Mouse (Mus musculus) adrenal gland, adult 8-10 months (tissue): ENCODE data around the gene Xkrx. TPM values are rescaled to one million over a fixed set of nuclear protein-coding genes. Genes with fewer than 3 reads are reported as not detected.
"Not testable (repeated sequence)": the region's sequence is repeated elsewhere in the genome, so short reads cannot be mapped to it uniquely, and the experiment has no call there.

Experiments
- DNase-seq: peaks from one replicate; pipeline ENCODE4 v3.0.0; 2022
- total RNA-seq, 4 experiments: library from RNA; stranded (reverse); gene quantifications; 2 replicates each; pipeline ENCODE4 v1.2.4; 2022

The Xkrx gene
- 1 to 10 TPM in 3 of 4 experiments, under 1 TPM in 1; 0.96 to 2.0 (median 1.4) TPM for total RNA-seq

DNA sequence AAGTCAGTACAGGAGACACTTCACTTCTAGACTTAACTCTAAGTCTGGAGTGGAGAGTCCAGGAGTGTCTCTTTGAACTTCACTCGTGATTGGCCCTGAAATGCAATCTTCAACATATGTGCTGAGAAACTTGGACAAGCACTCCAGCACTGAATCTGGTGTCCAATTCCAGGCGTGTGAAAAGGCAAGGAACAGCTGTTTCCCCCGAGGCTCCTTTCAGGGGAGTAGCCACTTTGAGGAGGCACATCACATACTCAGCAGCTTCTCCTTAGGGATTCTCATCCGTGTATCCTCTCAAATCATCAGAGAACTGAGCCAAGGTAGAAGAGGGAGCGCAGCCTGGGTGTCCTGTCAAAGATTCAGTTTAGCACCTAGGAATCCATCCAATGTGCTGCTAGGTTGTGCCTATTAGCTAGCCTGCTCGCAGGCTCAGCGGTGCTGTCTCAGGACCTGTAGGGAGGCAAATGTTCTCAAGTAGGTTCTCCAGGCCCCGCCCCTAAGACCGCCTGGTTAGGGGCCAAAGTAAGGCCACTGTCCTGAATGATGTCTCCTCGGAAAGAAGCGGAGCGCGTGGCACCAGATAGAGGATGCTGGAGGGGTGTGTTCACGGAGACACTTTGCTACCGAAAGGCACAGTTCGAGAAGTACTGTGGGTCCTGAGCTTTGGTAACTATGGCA, at the start of gene Xkrx:
Xkrx (minus strand) TSS at position 34 of the 678 bp plus-strand sequence.
- DNase-seq, result no peak

- no peak for DNase-seq
Measured at GRCm38 (mm10) chrX:134211151-134211642, 49.3 kb upstream of the Xkrx start.

- DNase-seq, result no peak
Measured at GRCm38 (mm10) chrX:134208491-134208890, 46.6 kb upstream of the Xkrx start.

DNA sequence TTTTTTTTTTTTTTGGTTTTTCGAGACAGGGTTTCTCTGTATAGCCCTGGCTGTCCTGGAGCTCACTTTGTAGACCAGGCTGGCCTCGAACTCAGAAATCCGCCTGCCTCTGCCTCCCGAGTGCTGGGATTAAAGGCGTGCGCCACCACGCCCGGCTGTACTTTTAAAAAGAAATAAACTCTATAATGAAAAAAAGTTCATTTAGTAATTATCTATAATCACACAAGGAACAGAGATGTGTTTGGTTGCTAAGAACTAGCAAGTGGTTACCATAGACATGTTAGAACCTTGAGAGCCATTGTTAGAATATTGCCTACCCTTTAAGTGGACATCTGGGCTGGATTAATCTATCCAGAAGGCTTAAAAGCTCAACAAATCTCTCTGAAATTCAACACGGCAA, 25.3 kb upstream of the Xkrx start, which contains the start of gene Arl13a:
Arl13a (plus strand) TSS at position 301 of the 400 bp plus-strand sequence.
- not testable (repeated sequence) for DNase-seq

GRCm38 (mm10) chrX:134174699-134175098, 12.8 kb upstream of the Xkrx start:
- no peak for DNase-seq

- no peak for DNase-seq
Measured at GRCm38 (mm10) chrX:134170584-134170983, 8.7 kb upstream of the Xkrx start.

- DNase-seq, result no peak
Measured at GRCm38 (mm10) chrX:134163484-134163883, 1.6 kb upstream of the Xkrx start.

DNA sequence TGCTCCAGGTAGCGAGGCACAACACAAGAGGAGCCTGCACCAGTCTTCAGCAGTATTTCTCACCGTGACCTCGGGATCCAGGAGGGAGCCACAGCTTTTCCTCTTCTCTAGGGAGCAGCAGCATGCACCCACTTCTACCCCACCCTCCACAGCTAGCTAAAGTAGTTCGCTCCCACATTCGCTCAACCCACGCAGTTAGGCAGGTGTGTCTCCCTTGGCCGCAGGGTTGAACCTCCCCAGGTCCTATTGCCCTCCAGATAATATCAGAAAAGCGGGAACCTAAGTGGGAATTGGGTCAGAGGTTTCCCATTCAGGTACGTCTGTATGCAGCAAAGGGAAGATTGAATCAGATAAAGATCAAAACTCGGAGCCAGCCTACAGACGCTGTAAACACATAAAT, 950 bp upstream of the Xkrx start:
- no peak for DNase-seq

GRCm38 (mm10) chrX:134160442-134160841, 1.4 kb downstream of the Xkrx start:
- no peak for DNase-seq

DNA sequence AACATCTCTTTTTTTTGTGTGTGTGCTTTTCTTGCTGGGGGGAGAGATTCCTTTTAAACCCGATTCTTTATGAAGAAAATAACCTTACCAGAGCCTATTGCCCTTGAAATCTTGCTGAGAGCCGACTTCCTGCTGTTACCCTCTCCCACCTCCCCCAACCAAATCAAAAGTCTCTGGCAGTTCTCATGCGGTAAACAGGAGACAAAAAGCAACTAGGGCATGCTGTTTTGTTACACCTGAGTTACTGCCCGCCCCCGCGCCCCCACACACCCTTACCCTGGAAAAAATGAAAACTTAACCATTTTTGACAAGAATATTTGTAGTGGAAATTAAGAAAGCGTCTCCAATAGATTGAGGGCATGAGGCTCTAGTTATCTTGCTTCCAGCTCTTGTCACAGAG, 3.7 kb downstream of the Xkrx start:
- no peak for DNase-seq

- no peak for DNase-seq
Measured at GRCm38 (mm10) chrX:134141986-134142385, 19.9 kb downstream of the Xkrx start.

GRCm38 (mm10) chrX:134141551-134141950, 20.3 kb downstream of the Xkrx start:
- no peak for DNase-seq

DNA sequence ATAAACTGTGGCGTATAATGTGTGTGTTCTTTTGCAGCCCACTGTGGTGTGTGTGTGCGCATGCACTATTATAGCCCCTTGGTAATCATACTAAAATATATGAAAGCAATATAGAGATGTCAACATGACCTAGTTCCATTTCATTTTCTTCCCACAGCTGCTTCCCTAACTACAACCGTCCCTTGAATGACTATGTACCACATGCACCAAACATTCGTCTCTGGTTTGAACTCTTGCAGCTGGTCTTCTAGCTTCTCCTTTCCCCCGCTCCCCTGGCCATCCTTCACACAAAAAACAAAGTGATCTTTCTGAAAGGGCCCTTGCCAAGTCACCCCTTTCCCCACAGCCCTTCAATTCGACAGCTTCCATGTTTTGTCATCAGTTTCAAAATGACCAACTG, 21.9 kb downstream of the Xkrx start:
- DNase-seq, result no peak

GRCm38 (mm10) chrX:134133821-134134220, 28.1 kb downstream of the Xkrx start:
- no peak for DNase-seq

GRCm38 (mm10) chrX:134132295-134132694, 29.6 kb downstream of the Xkrx start:
- DNase-seq, result peak; percentile 5

- no peak for DNase-seq
Measured at GRCm38 (mm10) chrX:134128549-134128948, 33.3 kb downstream of the Xkrx start.

GRCm38 (mm10) chrX:134116417-134116816, 45.5 kb downstream of the Xkrx start:
- DNase-seq, result no peak

GRCm38 (mm10) chrX:134111767-134112166, 50.1 kb downstream of the Xkrx start:
- no peak for DNase-seq

- DNase-seq, result peak; percentile 7
Measured at GRCm38 (mm10) chrX:134102641-134103040, 59.2 kb downstream of the Xkrx start.

Other genes starting within 250 kb of the Xkrx start
- 10 to 100 TPM; 15.4 to 23.7 (median 19.6) TPM for gene Sytl4, start 180.3 kb downstream of the Xkrx start, total RNA-seq
- 10 to 100 TPM; 31.8 to 42.6 (median 35.8) TPM for gene Cstf2, start 102.9 kb downstream of the Xkrx start, total RNA-seq
- not detected for gene Arl13a, start 25.4 kb upstream of the Xkrx start, total RNA-seq
- gene Nox1, start 59.9 kb upstream of the Xkrx start, total RNA-seq, result 1 to 10 TPM in 1 of 4 experiments, under 1 TPM in 3; 0.27 to 1.7 (median 0.62) TPM
- gene Trmt2b, start 114.9 kb upstream of the Xkrx start, total RNA-seq, result 10 to 100 TPM; 40.1 to 63.5 (median 55.3) TPM
- gene Tmem35a, start 133.1 kb upstream of the Xkrx start, total RNA-seq, result 100 to 1,000 TPM; 397 to 535 (median 497) TPM
- 1 to 10 TPM; 1.3 to 4.3 (median 3.9) TPM for gene Cenpi, start 146.0 kb upstream of the Xkrx start, total RNA-seq
- gene Drp2, start 242.5 kb upstream of the Xkrx start, total RNA-seq, result under 1 TPM; 0.29 to 0.52 (median 0.50) TPM